Mouse (Mus musculus) heart, adult 2 months (tissue): ENCODE results near the gene Cap1.

Experiments
- CTCF ChIP-seq: fragments of 200-600 bp; IDR thresholded peaks from 2 replicates; pipeline ENCODE4 v1.8.1; 2022; ENCODE audit warnings: antibody characterized with exemption, mild to moderate bottlenecking, moderate library complexity
- EP300 ChIP-seq: fragments of 200-500 bp; IDR thresholded peaks from 2 replicates; pipeline ENCODE4 v1.6.1; 2011; ENCODE audit warnings: low read depth, low read length, control low read depth; ENCODE audit not compliant: insufficient read depth
- POLR2A ChIP-seq: fragments of 200-500 bp; IDR thresholded peaks from 2 replicates; pipeline ENCODE4 v1.6.1; 2011; ENCODE audit warnings: mild to moderate bottlenecking, low read depth, low read length, control low read depth; ENCODE audit not compliant: insufficient read depth

DNA sequence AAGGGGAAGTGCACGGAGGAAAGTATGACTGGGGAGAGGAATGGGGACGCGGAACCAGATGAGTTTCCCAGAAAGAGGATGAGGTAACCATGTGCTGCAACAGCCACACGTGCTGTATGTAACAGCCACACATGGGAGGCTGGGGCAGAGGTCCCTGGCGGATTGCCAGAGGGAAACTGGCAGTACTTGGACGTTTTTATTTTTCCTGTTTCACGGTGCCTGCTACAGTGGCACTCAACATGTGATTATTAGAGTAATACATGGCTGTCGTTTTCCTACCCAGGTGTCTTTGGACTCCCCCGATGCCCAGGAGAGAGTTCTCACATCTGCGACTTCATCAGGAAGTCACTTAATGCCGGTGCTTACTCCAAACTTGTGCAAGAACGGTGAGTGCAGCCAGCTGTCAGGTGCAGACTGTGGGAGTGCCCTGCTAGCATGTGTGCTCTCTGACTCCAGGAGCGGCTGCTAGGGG is 37.7 kb downstream of the Cap1 start:
- TF ChIP-seq POLR2A, result no peak
- no peak for TF ChIP-seq CTCF
- no peak for TF ChIP-seq EP300
